Mouse (Mus musculus): Measurements from ENCODE around the gene Gm17409. TPM values are rescaled to one million over a fixed set of nuclear protein-coding genes. Genes with fewer than 3 reads are reported as not detected.

The Gm17409 gene
- polyA plus RNA-seq, 1 experiment from 2014 or later, result not detected

GRCm38 (mm10) chr2:58480764-58481163, 10.8 kb downstream of the Gm17409 start:
- ATAC-seq (ENCODE audit: low FRiP score) (no peak), DNase-seq (ENCODE audit: low spot score) (no peak)
- no peaks in the 10 kb centered on the region for H3K27me3 ChIP-seq (ENCODE audit: control insufficient read depth, insufficient read depth, low read length)
- H3K4me2 ChIP-seq (replicated peaks), result no peak overlapping the region
- no peak overlapping the region for H3K9ac ChIP-seq
- H3K27ac ChIP-seq, result no peak overlapping the region
- no peak overlapping the region for H3K4me3 ChIP-seq (replicated peaks; ENCODE audit: low read length)
- no peaks in the 10 kb centered on the region for H3K9me3 ChIP-seq (ENCODE audit: control insufficient read depth, low read length)
- WGBS, result 81% methylated on average over 6 of the region's 6 CpGs
- 0 out of 2 replicates have a peak, but pooled peaks cover 3% of the 10 kb centered on the region for H3K4me1 ChIP-seq (replicated peaks; ENCODE audit: control insufficient read depth, insufficient read depth, low read length)
- H3K36me3 ChIP-seq (replicated peaks; ENCODE audit: control insufficient read depth, insufficient read depth), result peaks cover 6% of the 10 kb centered on the region; the same call in 1 of the 2 replicates

DNA sequence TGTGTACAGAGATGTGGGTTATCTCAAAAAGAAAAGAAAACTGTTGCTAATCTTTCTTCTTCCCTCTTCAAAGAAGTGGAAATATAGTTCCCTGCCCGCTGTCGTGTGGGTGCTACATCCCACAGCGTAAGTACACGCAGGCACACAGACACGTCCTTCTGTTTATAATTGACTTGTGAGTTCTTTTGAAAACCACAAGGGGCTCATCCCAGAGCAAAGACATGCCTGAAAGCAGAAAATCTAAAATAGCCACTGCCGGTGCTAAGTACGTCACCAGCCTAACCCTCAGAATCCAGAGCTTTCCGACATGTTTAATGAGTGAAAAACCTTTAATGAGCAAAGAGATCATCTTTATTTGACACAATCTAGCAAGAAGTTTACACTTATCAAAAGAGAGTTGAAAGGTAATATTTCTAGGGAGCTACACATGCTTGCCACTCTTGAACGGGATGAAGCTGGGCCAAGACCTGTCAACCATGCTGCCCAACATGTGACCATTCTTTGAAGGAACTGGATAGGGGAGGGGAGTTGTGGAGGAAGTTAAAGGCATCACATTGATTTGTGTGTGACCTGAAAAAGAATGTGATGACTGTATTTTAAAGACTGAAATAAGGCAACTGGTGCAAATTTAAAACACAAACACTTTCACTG, 11.7 kb downstream of the Gm17409 start:
- no peak overlapping the region for H3K9ac ChIP-seq
- peaks cover under 1% of the 10 kb centered on the region; the same call in 1 of the 2 replicates for H3K36me3 ChIP-seq (replicated peaks; ENCODE audit: control insufficient read depth, insufficient read depth)
- no peak for ATAC-seq (ENCODE audit: low FRiP score)
- H3K4me1 ChIP-seq (replicated peaks; ENCODE audit: control insufficient read depth, insufficient read depth, low read length), result 0 out of 2 replicates have a peak, but pooled peaks cover 3% of the 10 kb centered on the region
- no peak for DNase-seq (ENCODE audit: low spot score)
- H3K9me3 ChIP-seq (ENCODE audit: control insufficient read depth, low read length), result no peaks in the 10 kb centered on the region
- no peak overlapping the region for H3K4me2 ChIP-seq (replicated peaks)
- H3K27me3 ChIP-seq (ENCODE audit: control insufficient read depth, insufficient read depth, low read length), result no peaks in the 10 kb centered on the region
- no peak overlapping the region for H3K4me3 ChIP-seq (replicated peaks; ENCODE audit: low read length)
- WGBS, result 77% methylated on average over 9 of the region's 9 CpGs
- no peak overlapping the region for H3K27ac ChIP-seq

DNA sequence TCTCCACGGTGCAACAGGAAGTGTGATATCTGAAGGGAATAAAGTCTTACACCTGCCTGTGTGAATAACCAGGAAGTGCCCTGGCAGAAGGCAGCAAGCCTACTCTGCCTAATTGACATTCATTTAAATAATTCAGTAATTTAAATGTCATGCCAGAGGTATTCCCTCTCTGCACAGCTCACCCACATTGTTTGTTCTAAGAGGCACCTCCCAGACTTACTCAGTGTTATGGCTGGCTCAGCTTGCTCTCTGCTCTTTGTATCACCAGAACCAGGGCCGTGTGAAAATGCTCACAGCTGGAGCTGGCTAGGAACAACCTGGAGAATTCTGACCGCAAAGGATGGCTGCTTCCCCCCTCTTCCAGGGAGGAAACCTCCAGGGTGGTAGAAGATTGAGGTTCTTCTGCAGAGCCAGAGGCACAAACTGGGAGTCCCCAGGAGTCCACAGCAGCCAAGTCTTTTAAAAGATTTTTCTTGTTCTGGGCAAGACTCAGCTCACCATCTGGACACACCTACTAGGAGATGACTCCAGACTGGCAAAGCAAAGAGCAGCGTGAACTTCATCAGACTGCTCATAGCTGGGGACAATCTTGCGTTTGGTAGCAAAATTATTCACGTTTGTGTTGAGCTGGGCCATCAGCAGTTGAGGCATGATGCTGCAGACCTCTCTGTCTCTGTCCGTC, 14.5 kb downstream of the Gm17409 start:
- Histone ChIP-seq H3K27me3 (ENCODE audit: control insufficient read depth, insufficient read depth, low read length) (no peaks in the 10 kb centered on the region), H3K9ac (no peak overlapping the region), H3K4me1 (replicated peaks; ENCODE audit: control insufficient read depth, insufficient read depth, low read length) (0 out of 2 replicates have a peak, but pooled peaks cover 3% of the 10 kb centered on the region), H3K4me2 (replicated peaks) (no peak overlapping the region), H3K9me3 (ENCODE audit: control insufficient read depth, low read length) (no peaks in the 10 kb centered on the region), H3K4me3 (replicated peaks; ENCODE audit: low read length) (no peak overlapping the region), H3K27ac (no peak overlapping the region), H3K36me3 (replicated peaks; ENCODE audit: control insufficient read depth, insufficient read depth) (0 out of 2 replicates have a peak, but pooled peaks cover 3% of the 10 kb centered on the region)
- WGBS, result 66% methylated on average over 7 of the region's 7 CpGs
- DNase-seq (ENCODE audit: low spot score), result no peak
- ATAC-seq (ENCODE audit: low FRiP score), result no peak

- Histone ChIP-seq H3K4me1 (replicated peaks; ENCODE audit: control insufficient read depth, insufficient read depth, low read length) (0 out of 2 replicates have a peak, but pooled peaks cover 3% of the 10 kb centered on the region), H3K27ac (no peak overlapping the region), H3K9me3 (ENCODE audit: control insufficient read depth, low read length) (no peaks in the 10 kb centered on the region), H3K36me3 (replicated peaks; ENCODE audit: control insufficient read depth, insufficient read depth) (0 out of 2 replicates have a peak, but pooled peaks cover 4% of the 10 kb centered on the region), H3K9ac (no peak overlapping the region), H3K27me3 (ENCODE audit: control insufficient read depth, insufficient read depth, low read length) (no peaks in the 10 kb centered on the region), H3K4me3 (replicated peaks; ENCODE audit: low read length) (no peak overlapping the region), H3K4me2 (replicated peaks) (no peak overlapping the region)
- DNase-seq (ENCODE audit: low spot score), result no peak
- ATAC-seq (ENCODE audit: low FRiP score), result no peak
- WGBS, result 48% methylated on average over 4 of the region's 4 CpGs
These were observed 15.2 kb downstream of the Gm17409 start for GRCm38 (mm10) chr2:58485152-58485551.

DNA sequence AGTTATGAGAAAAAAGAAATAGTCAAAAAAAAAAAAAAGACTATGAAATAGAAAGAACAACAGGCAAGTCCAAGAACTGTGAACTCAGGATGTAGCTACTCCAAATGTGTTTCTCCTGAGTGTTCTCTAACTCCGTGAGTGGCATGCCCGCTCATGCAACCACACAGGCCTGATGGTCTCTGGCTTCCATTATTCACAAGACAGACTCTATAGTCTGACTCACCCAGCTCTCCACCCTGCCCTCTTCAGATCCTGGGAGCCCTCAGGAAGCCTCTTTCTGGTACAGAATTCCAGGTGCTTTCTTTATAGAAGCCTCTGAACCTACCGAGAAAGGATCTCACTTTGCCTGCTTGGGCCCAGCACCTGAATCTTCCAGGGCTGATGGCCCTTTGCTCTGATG, 15.8 kb downstream of the Gm17409 start:
- Histone ChIP-seq H3K9ac (no peak overlapping the region), H3K9me3 (ENCODE audit: control insufficient read depth, low read length) (no peaks in the 10 kb centered on the region), H3K36me3 (replicated peaks; ENCODE audit: control insufficient read depth, insufficient read depth) (0 out of 2 replicates have a peak, but pooled peaks cover 4% of the 10 kb centered on the region), H3K4me1 (replicated peaks; ENCODE audit: control insufficient read depth, insufficient read depth, low read length) (0 out of 2 replicates have a peak, but pooled peaks cover 3% of the 10 kb centered on the region), H3K4me2 (replicated peaks) (no peak overlapping the region), H3K4me3 (replicated peaks; ENCODE audit: low read length) (no peak overlapping the region), H3K27ac (no peak overlapping the region), H3K27me3 (ENCODE audit: control insufficient read depth, insufficient read depth, low read length) (no peaks in the 10 kb centered on the region)
- no peak for ATAC-seq (ENCODE audit: low FRiP score)
- WGBS, result 96% methylated on average over 3 of the region's 3 CpGs
- DNase-seq (ENCODE audit: low spot score), result no peak

DNA sequence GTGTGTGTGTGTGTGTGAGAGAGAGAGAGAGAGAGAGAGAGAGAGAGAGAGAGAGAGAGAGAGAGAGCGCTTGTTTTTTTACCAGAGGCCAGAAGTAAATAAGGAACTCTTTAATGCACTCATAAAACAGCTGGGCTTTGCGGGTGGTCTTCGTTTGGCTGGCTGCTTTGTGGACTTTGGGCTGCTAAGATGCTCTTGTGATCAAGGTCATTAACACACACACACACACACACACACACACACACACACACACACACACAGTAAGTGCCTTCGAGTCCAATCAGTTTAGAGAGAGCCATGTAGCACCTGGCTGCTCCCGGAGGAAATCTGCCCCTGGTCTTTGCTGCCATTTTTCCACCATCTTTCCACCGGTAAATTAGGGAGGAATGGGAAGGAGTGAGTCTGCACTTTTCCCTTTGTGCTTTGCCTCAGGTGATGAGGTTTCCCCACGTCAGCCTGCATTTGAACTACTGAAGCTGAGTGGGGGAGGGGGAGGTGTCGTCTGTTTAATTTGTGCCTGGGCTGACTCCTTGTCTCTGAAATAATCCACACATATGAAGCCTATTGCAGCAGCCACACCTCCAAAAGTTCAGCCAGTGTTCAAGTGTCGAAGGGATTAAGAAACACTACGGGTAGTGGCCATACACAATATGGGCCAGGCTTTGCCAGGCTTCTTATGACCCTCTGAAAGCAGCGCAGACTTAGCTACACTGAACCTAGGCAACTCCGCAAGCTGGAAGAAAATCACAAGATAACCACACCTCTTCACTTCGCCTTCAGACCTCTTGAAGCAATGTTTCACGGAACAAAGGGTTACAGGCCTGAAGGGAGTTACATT, 16.7 kb downstream of the Gm17409 start:
- H3K4me2 ChIP-seq (replicated peaks), result no peak overlapping the region
- H3K9ac ChIP-seq, result no peak overlapping the region
- H3K27me3 ChIP-seq (ENCODE audit: control insufficient read depth, insufficient read depth, low read length), result no peaks in the 10 kb centered on the region
- WGBS, result 65% methylated on average over 14 of the region's 14 CpGs
- no peak for DNase-seq (ENCODE audit: low spot score)
- no peak overlapping the region for H3K27ac ChIP-seq
- 0 out of 2 replicates have a peak, but pooled peaks cover 4% of the 10 kb centered on the region for H3K36me3 ChIP-seq (replicated peaks; ENCODE audit: control insufficient read depth, insufficient read depth)
- 0 out of 2 replicates have a peak, but pooled peaks cover 3% of the 10 kb centered on the region for H3K4me1 ChIP-seq (replicated peaks; ENCODE audit: control insufficient read depth, insufficient read depth, low read length)
- H3K9me3 ChIP-seq (ENCODE audit: control insufficient read depth, low read length), result no peaks in the 10 kb centered on the region
- no peak for ATAC-seq (ENCODE audit: low FRiP score)
- no peak overlapping the region for H3K4me3 ChIP-seq (replicated peaks; ENCODE audit: low read length)

GRCm38 (mm10) chr2:58487279-58487560, 17.3 kb downstream of the Gm17409 start:
- no peak for DNase-seq (ENCODE audit: low spot score)
- 77% methylated on average over 3 of the region's 3 CpGs for WGBS
- H3K4me1 ChIP-seq (replicated peaks; ENCODE audit: control insufficient read depth, insufficient read depth, low read length), result 0 out of 2 replicates have a peak, but pooled peaks cover 3% of the 10 kb centered on the region
- H3K36me3 ChIP-seq (replicated peaks; ENCODE audit: control insufficient read depth, insufficient read depth), result 0 out of 2 replicates have a peak, but pooled peaks cover 4% of the 10 kb centered on the region
- H3K9ac ChIP-seq, result no peak overlapping the region
- no peaks in the 10 kb centered on the region for H3K9me3 ChIP-seq (ENCODE audit: control insufficient read depth, low read length)
- no peak overlapping the region for H3K4me2 ChIP-seq (replicated peaks)
- no peak overlapping the region for H3K27ac ChIP-seq
- no peaks in the 10 kb centered on the region for H3K27me3 ChIP-seq (ENCODE audit: control insufficient read depth, insufficient read depth, low read length)
- no peak overlapping the region for H3K4me3 ChIP-seq (replicated peaks; ENCODE audit: low read length)
- ATAC-seq (ENCODE audit: low FRiP score), result no peak

GRCm38 (mm10) chr2:58488404-58488803, 18.5 kb downstream of the Gm17409 start:
- Histone ChIP-seq H3K4me1 (replicated peaks; ENCODE audit: control insufficient read depth, insufficient read depth, low read length) (0 out of 2 replicates have a peak, but pooled peaks cover 3% of the 10 kb centered on the region), H3K27ac (no peak overlapping the region), H3K4me3 (replicated peaks; ENCODE audit: low read length) (no peak overlapping the region), H3K9me3 (ENCODE audit: control insufficient read depth, low read length) (no peaks in the 10 kb centered on the region), H3K4me2 (replicated peaks) (no peak overlapping the region), H3K36me3 (replicated peaks; ENCODE audit: control insufficient read depth, insufficient read depth) (0 out of 2 replicates have a peak, but pooled peaks cover 4% of the 10 kb centered on the region), H3K9ac (no peak overlapping the region), H3K27me3 (ENCODE audit: control insufficient read depth, insufficient read depth, low read length) (no peaks in the 10 kb centered on the region)
- no peak for DNase-seq (ENCODE audit: low spot score)
- no peak for ATAC-seq (ENCODE audit: low FRiP score)
- WGBS, result 97% methylated on average over 8 of the region's 8 CpGs

- H3K4me1 ChIP-seq (replicated peaks; ENCODE audit: control insufficient read depth, insufficient read depth, low read length), result 0 out of 2 replicates have a peak, but pooled peaks cover 2% of the 10 kb centered on the region
- H3K27me3 ChIP-seq (ENCODE audit: control insufficient read depth, insufficient read depth, low read length), result no peaks in the 10 kb centered on the region
- H3K27ac ChIP-seq, result no peak overlapping the region
- no peak for DNase-seq (ENCODE audit: low spot score)
- H3K4me3 ChIP-seq (replicated peaks; ENCODE audit: low read length), result no peak overlapping the region
- H3K9me3 ChIP-seq (ENCODE audit: control insufficient read depth, low read length), result no peaks in the 10 kb centered on the region
- ATAC-seq (ENCODE audit: low FRiP score), result no peak
- no peak overlapping the region for H3K9ac ChIP-seq
- H3K36me3 ChIP-seq (replicated peaks; ENCODE audit: control insufficient read depth, insufficient read depth), result 0 out of 2 replicates have a peak, but pooled peaks cover 4% of the 10 kb centered on the region
- no peak overlapping the region for H3K4me2 ChIP-seq (replicated peaks)
- 79% methylated on average over 9 of the region's 9 CpGs for WGBS
These were observed 19.4 kb downstream of the Gm17409 start for GRCm38 (mm10) chr2:58489275-58489674.

All from hindbrain, embryonic 14.5 days (tissue).